Mouse (Mus musculus) monocyte, adult 5-6 weeks (primary cell): Measurements from ENCODE around the gene Cdh8. TPM values are rescaled to one million over a fixed set of nuclear protein-coding genes. Genes with fewer than 3 reads are reported as not detected.
"Not testable (repeated sequence)": the region's sequence is repeated elsewhere in the genome, so short reads cannot be mapped to it uniquely, and the experiment has no call there.

Experiments
- ATAC-seq: fragments of 153-309, 156-312 bp; replicated peaks from 2 replicates; pipeline ENCODE4 v1.8.0; 2017; ENCODE audit warnings: mild to moderate bottlenecking; ENCODE audit not compliant: low TSS enrichment, insufficient number of reproducible peaks, severe bottlenecking, poor library complexity, low FRiP score
- total RNA-seq: library from RNA; stranded (forward); fragments of 200-1000, 200-491, 200-594 nt; gene quantifications from 3 replicates; pipeline ENCODE4 v1.2.3, GENCODE M21; 2017

The Cdh8 gene
- total RNA-seq, 1 experiment from 2014 or later = 0.29 TPM

GRCm38 (mm10) chr8:99314561-99314960 is 101.7 kb downstream of the Cdh8 start:
- ATAC-seq = no peak

GRCm38 (mm10) chr8:99304184-99304583 is 112.1 kb downstream of the Cdh8 start:
- ATAC-seq = no peak

GRCm38 (mm10) chr8:99290201-99290600 is 126.1 kb downstream of the Cdh8 start:
- ATAC-seq = no peak

- no peak for ATAC-seq
These were observed 131.2 kb downstream of the Cdh8 start for GRCm38 (mm10) chr8:99285103-99285502.

- no peak for ATAC-seq
These were observed 135.9 kb downstream of the Cdh8 start for GRCm38 (mm10) chr8:99280375-99280774.

- ATAC-seq = no peak
These were observed 149.1 kb downstream of the Cdh8 start for GRCm38 (mm10) chr8:99267133-99267532.

- no peak for ATAC-seq
These were observed 181.9 kb downstream of the Cdh8 start for GRCm38 (mm10) chr8:99234372-99234771.

GRCm38 (mm10) chr8:99223697-99224096 is 192.6 kb downstream of the Cdh8 start:
- no peak for ATAC-seq

- no peak for ATAC-seq
These were observed 211.1 kb downstream of the Cdh8 start for GRCm38 (mm10) chr8:99205194-99205593.

- ATAC-seq = no peak
These were observed 225.6 kb downstream of the Cdh8 start for GRCm38 (mm10) chr8:99190643-99191042.

- no peak for ATAC-seq
These were observed 229.4 kb downstream of the Cdh8 start for GRCm38 (mm10) chr8:99186879-99187278.

- ATAC-seq = no peak
These were observed 232.1 kb downstream of the Cdh8 start for GRCm38 (mm10) chr8:99184186-99184585.

GRCm38 (mm10) chr8:99166966-99167365 is 249.3 kb downstream of the Cdh8 start:
- ATAC-seq = no peak

- ATAC-seq = no peak
These were observed 254.6 kb downstream of the Cdh8 start for GRCm38 (mm10) chr8:99161633-99162032.

GRCm38 (mm10) chr8:99145436-99145835 is 270.8 kb downstream of the Cdh8 start:
- ATAC-seq = no peak

- ATAC-seq = not testable (repeated sequence)
These were observed 271.5 kb downstream of the Cdh8 start for GRCm38 (mm10) chr8:99144761-99145160.

GRCm38 (mm10) chr8:99098453-99098852 is 317.8 kb downstream of the Cdh8 start:
- ATAC-seq = no peak

GRCm38 (mm10) chr8:99051344-99051743 is 364.9 kb downstream of the Cdh8 start:
- ATAC-seq = no peak

- ATAC-seq = no peak
These were observed 367.5 kb downstream of the Cdh8 start for GRCm38 (mm10) chr8:99048664-99049363.

GRCm38 (mm10) chr8:99040423-99040822 is 375.8 kb downstream of the Cdh8 start:
- ATAC-seq = no peak

GRCm38 (mm10) chr8:99031060-99031459 is 385.2 kb downstream of the Cdh8 start:
- ATAC-seq = no peak
